Mouse (Mus musculus) small intestine, adult 2 months (tissue): Measurements from ENCODE around the gene Olfr153. TPM values are rescaled to one million over a fixed set of nuclear protein-coding genes. Genes with fewer than 3 reads are reported as not detected.
"Not testable (repeated sequence)": the region's sequence is repeated elsewhere in the genome, so short reads cannot be mapped to it uniquely, and the experiment has no call there.

Source experiments
- H3K27ac ChIP-seq: fragments of 200-500 bp; 2 replicates; pipeline ENCODE4 v1.5.1; 2012; ENCODE audit warnings: low read depth, low read length, control low read depth, inconsistent platforms; ENCODE audit not compliant: insufficient read depth
- H3K27me3 ChIP-seq: fragments of 200-500 bp; 2 replicates; pipeline ENCODE4 v1.6.1; 2012; ENCODE audit warnings: mild to moderate bottlenecking, moderate library complexity, low read length, inconsistent platforms; ENCODE audit not compliant: control insufficient read depth, insufficient read depth
- H3K36me3 ChIP-seq: fragments of 200-500 bp; 2 replicates; pipeline ENCODE4 v1.6.1; 2012; ENCODE audit warnings: mild to moderate bottlenecking, low read length, control low read depth, inconsistent platforms; ENCODE audit not compliant: control insufficient read depth, insufficient read depth
- H3K4me1 ChIP-seq: fragments of 200-500 bp; 2 replicates; pipeline ENCODE4 v1.6.1; 2012; ENCODE audit warnings: low read length, inconsistent platforms, mixed read lengths; ENCODE audit not compliant: control insufficient read depth, insufficient read depth, insufficient read length
- H3K4me3 ChIP-seq: fragments of 200-500 bp; 2 replicates; pipeline ENCODE4 v1.5.1; 2012; ENCODE audit warnings: low read depth, mild to moderate bottlenecking, control low read depth, inconsistent platforms, low read length, moderate library complexity
- CTCF ChIP-seq: fragments of 200-500 bp; IDR thresholded peaks from 2 replicates; pipeline ENCODE4 v1.5.1; 2012; ENCODE audit warnings: low read depth, mild to moderate bottlenecking, control low read depth, inconsistent platforms, low read length, moderate library complexity, mixed read lengths; ENCODE audit not compliant: insufficient replicate concordance, insufficient read length; ENCODE audit errors: extremely low read depth
- POLR2A ChIP-seq: fragments of 200-500 bp; IDR thresholded peaks from 2 replicates; pipeline ENCODE4 v1.6.1; 2012; ENCODE audit warnings: low read depth, mild to moderate bottlenecking, control low read depth, inconsistent platforms, low read length, moderate library complexity
- WGBS: fragments of 180-500 bp; shearing (Covaris S2); methylation state at CpG from one replicate; pipeline ENCODE4 v1.1.7; 2018; 5-methylcytosine and 5-hydroxymethylcytosine counted together
- polyA plus RNA-seq: library from polyadenylated mRNA; depleted of rRNA; stranded (reverse); fragments of >200 nt; gene quantifications from 2 replicates; pipeline ENCODE4 v1.2.3, GENCODE M21; 2012; rRNA removed

The Olfr153 gene
- polyA plus RNA-seq, 1 experiment: not detected

DNA sequence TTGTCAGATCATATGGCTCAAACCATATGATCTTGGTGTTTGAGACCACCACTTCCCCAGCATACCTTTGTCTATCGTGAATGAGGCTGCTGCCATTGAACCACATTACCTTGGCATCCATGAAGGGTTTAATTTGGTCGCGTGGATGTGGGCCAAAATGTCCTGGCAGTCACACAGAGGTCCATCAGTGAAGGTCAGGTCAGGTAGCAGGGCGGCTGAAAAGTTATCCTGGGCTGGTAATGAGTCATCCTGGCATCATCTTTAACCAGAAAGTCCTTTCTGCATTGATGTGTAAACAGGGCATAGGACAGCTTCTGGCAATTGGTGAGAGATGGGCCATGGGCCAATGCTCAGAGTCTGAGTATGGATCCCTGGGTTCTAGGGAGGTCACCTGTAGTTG is 10.9 kb upstream of the Olfr153 start:
- 79% methylated on average over 4 of the region's 4 CpGs for WGBS
- Histone ChIP-seq H3K4me3 (no peak overlapping the region), H3K27ac (no peak overlapping the region), H3K27me3 (no peaks in the 10 kb centered on the region), H3K4me1 (no peaks in the 10 kb centered on the region), H3K36me3 (no peaks in the 10 kb centered on the region)
- TF ChIP-seq CTCF (no peak), POLR2A (no peak)

GRCm38 (mm10) chr2:87525899-87526616 is 5.5 kb upstream of the Olfr153 start:
- not testable (repeated sequence) for H3K27ac ChIP-seq, H3K4me1 ChIP-seq, H3K36me3 ChIP-seq, H3K4me3 ChIP-seq, H3K27me3 ChIP-seq
- 37% methylated on average over 39 of the region's 39 CpGs for WGBS

- no peak overlapping the region for H3K27ac ChIP-seq
- no peaks in the 10 kb centered on the region for H3K4me1 ChIP-seq
- no peak overlapping the region for H3K4me3 ChIP-seq
- 49% methylated on average over 2 of the region's 2 CpGs for WGBS
- no peaks in the 10 kb centered on the region for H3K36me3 ChIP-seq
- no peaks in the 10 kb centered on the region for H3K27me3 ChIP-seq
- no peak for TF ChIP-seq POLR2A
- TF ChIP-seq CTCF: no peak
These were observed 3.2 kb downstream of the Olfr153 start for GRCm38 (mm10) chr2:87534826-87535225.

- Histone ChIP-seq H3K27ac (no peak within 1 kb of the TSS), H3K4me1 (no peaks in the 10 kb centered on the region), H3K4me3 (no peak within 1 kb of the TSS), H3K27me3 (no peaks in the 10 kb centered on the region), H3K36me3 (no peaks in the 10 kb centered on the region)
- no peak for TF ChIP-seq POLR2A
- TF ChIP-seq CTCF: no peak
- 81% methylated on average over 1 of the region's 1 CpGs for whole genome bisulfite sequencing
These were observed 13.8 kb downstream of the Olfr153 start, which contains the start of gene Olfr1128 for GRCm38 (mm10) chr2:87545442-87545841. Gene Olfr1128 (minus strand): TSS chr2:87545542.

GRCm38 (mm10) chr2:87573602-87574001 is 42.0 kb downstream of the Olfr153 start, which contains the start of gene Olfr1129:
Gene Olfr1129 (plus strand): TSS chr2:87573902.
- H3K27me3 ChIP-seq, H3K36me3 ChIP-seq, H3K4me3 ChIP-seq, H3K27ac ChIP-seq, H3K4me1 ChIP-seq: not testable (repeated sequence)
- WGBS: 50% methylated on average over 1 of the region's 1 CpGs

Other genes with a start within 250 kb of the Olfr153 start
- not detected in 2 replicates for gene Olfr1118, start 224.2 kb upstream of the Olfr153 start, polyA plus RNA-seq
- gene Olfr1120, start 177.0 kb upstream of the Olfr153 start, polyA plus RNA-seq: not detected in 2 replicates
- not detected in 2 replicates for gene Olfr1121, start 161.9 kb upstream of the Olfr153 start, polyA plus RNA-seq
- gene Olfr1122, start 145.9 kb upstream of the Olfr153 start, polyA plus RNA-seq: not detected in 2 replicates
- gene Olfr1123, start 115.2 kb upstream of the Olfr153 start, polyA plus RNA-seq: not detected in 2 replicates
- gene Olfr1124, start 101.5 kb upstream of the Olfr153 start, polyA plus RNA-seq: not detected in 2 replicates
- gene Olfr1126, start 77.8 kb upstream of the Olfr153 start, polyA plus RNA-seq: not detected in 2 replicates
- not detected in 2 replicates for gene Pramel7, start 34.7 kb upstream of the Olfr153 start, polyA plus RNA-seq
- not detected in 2 replicates for gene Pramel6, start 25.2 kb upstream of the Olfr153 start, polyA plus RNA-seq
- gene Olfr1128, start 13.7 kb downstream of the Olfr153 start, polyA plus RNA-seq: not detected in 2 replicates
- gene Olfr1129, start 42.1 kb downstream of the Olfr153 start, polyA plus RNA-seq: not detected in 2 replicates
- gene Olfr1130, start 74.4 kb downstream of the Olfr153 start, polyA plus RNA-seq: not detected in 2 replicates
- not detected in 2 replicates for gene Olfr1131, start 95.3 kb downstream of the Olfr153 start, polyA plus RNA-seq
- gene Olfr1132, start 105.7 kb downstream of the Olfr153 start, polyA plus RNA-seq: not detected in 2 replicates
- gene Olfr1133, start 115.6 kb downstream of the Olfr153 start, polyA plus RNA-seq: not detected in 2 replicates
- gene Olfr1134, start 126.7 kb downstream of the Olfr153 start, polyA plus RNA-seq: not detected in 2 replicates
- not detected in 2 replicates for gene Olfr1135, start 141.9 kb downstream of the Olfr153 start, polyA plus RNA-seq
- not detected in 2 replicates for gene Olfr1136, start 162.2 kb downstream of the Olfr153 start, polyA plus RNA-seq
- not detected in 2 replicates for gene Olfr1137, start 181.4 kb downstream of the Olfr153 start, polyA plus RNA-seq
- gene Olfr1138, start 208.2 kb downstream of the Olfr153 start, polyA plus RNA-seq: not detected in 2 replicates
- gene Olfr1140, start 212.0 kb downstream of the Olfr153 start, polyA plus RNA-seq: not detected in 2 replicates
- not detected in 2 replicates for gene Olfr1141, start 222.2 kb downstream of the Olfr153 start, polyA plus RNA-seq
- gene Olfr152, start 247.7 kb downstream of the Olfr153 start, polyA plus RNA-seq: not detected in 2 replicates